Mouse (Mus musculus) lung, embryonic 14.5 days (tissue): ENCODE measurements at regions not wholly inside any gene's neighbourhood (a gene's known extent, or its start where the extent isn't known, plus 50 kb on each side); places are given as distances from the start of the nearest gene placed in this dataset.

Source experiments
- ATAC-seq: fragments of 200-750 bp; cut with Nextera tagmentation; 2 replicates; pipeline ENCODE4 v1.8.0; 2017; ENCODE audit warnings: mild to moderate bottlenecking, moderate TSS enrichment, moderate library complexity; ENCODE audit not compliant: insufficient read depth
- DNase-seq: peaks from one replicate; pipeline ENCODE4 v3.0.0-alpha.2; 2015
- H3K27ac ChIP-seq: fragments of 300-500 bp; sonication (generic); 2 replicates; pipeline ENCODE4 v1.5.1; 2014; ENCODE audit warnings: low read depth, mild to moderate bottlenecking, moderate library complexity
- H3K27me3 ChIP-seq: fragments of 300-500 bp; sonication (generic); 2 replicates; pipeline ENCODE4 v1.6.1; 2014; ENCODE audit warnings: low read length, control low read depth; ENCODE audit not compliant: insufficient read depth
- H3K36me3 ChIP-seq: fragments of 300-500 bp; sonication (generic); 2 replicates; pipeline ENCODE4 v1.6.1; 2014; ENCODE audit warnings: control low read depth; ENCODE audit not compliant: insufficient read depth
- H3K4me1 ChIP-seq: fragments of 300-500 bp; sonication (generic); 2 replicates; pipeline ENCODE4 v1.6.1; 2014; ENCODE audit warnings: antibody characterized with exemption, control low read depth; ENCODE audit not compliant: insufficient read depth
- H3K4me2 ChIP-seq: fragments of 300-500 bp; sonication (generic); 2 replicates; pipeline ENCODE4 v1.6.1; 2014; ENCODE audit warnings: mild to moderate bottlenecking
- H3K4me3 ChIP-seq: fragments of 300-500 bp; sonication (generic); 2 replicates; pipeline ENCODE4 v1.5.1; 2014; ENCODE audit warnings: low read depth, low read length
- H3K9ac ChIP-seq: fragments of 300-500 bp; sonication (generic); 2 replicates; pipeline ENCODE4 v1.6.1; 2014
- H3K9me3 ChIP-seq: fragments of 300-500 bp; sonication (generic); 2 replicates; pipeline ENCODE4 v1.6.1; 2016; ENCODE audit warnings: low read depth, low read length, control low read depth
- CTCF ChIP-seq: IDR thresholded peaks from 2 replicates; pipeline ENCODE4 v1.5.1; 2016; ENCODE audit warnings: antibody characterized with exemption, low read depth
- WGBS: fragments of 180-500 bp; shearing (Covaris S2); extraction: QIAGEN DNeasy Blood & Tissue Kit; methylation state at CpG from one replicate; pipeline ENCODE4 v1.1.7; 2014; 5-methylcytosine and 5-hydroxymethylcytosine counted together

- peak; percentile 68; the same call in 1 of the 2 replicates for ATAC-seq
- 29% methylated on average over 5 of the region's 5 CpGs for WGBS
- peak; percentile 26 for DNase-seq
- no peak for TF ChIP-seq CTCF
- no peak overlapping the region for H3K9ac ChIP-seq
- H3K9me3 ChIP-seq: no peaks in the 10 kb centered on the region
- H3K36me3 ChIP-seq: no peaks in the 10 kb centered on the region
- no peak overlapping the region; the same call in 1 of the 2 replicates for H3K27ac ChIP-seq
- H3K27me3 ChIP-seq: no peaks in the 10 kb centered on the region
- no peak overlapping the region for H3K4me2 ChIP-seq
- H3K4me1 ChIP-seq: no peaks in the 10 kb centered on the region
- H3K4me3 ChIP-seq: no peak overlapping the region
Observed at GRCm38 (mm10) chr1:78907991-78908390, 91.4 kb downstream of the Kcne4 start.

- no peaks in the 10 kb centered on the region for H3K4me1 ChIP-seq
- 37% methylated on average over 2 of the region's 2 CpGs for WGBS
- no peak overlapping the region for H3K4me3 ChIP-seq
- H3K27me3 ChIP-seq: no peaks in the 10 kb centered on the region
- DNase-seq (peak; percentile 15), ATAC-seq (peak; percentile 47; the same call in 1 of the 2 replicates)
- no peak overlapping the region for H3K4me2 ChIP-seq
- no peak for TF ChIP-seq CTCF
- no peak overlapping the region for H3K27ac ChIP-seq
- no peaks in the 10 kb centered on the region for H3K36me3 ChIP-seq
- H3K9ac ChIP-seq: no peak overlapping the region
- no peaks in the 10 kb centered on the region for H3K9me3 ChIP-seq
Observed at GRCm38 (mm10) chr1:78913791-78914190, 97.2 kb downstream of the Kcne4 start.

GRCm38 (mm10) chr1:78919863-78920262 lies 103.3 kb downstream of the Kcne4 start:
- Histone ChIP-seq H3K4me1 (no peaks in the 10 kb centered on the region), H3K36me3 (no peaks in the 10 kb centered on the region), H3K4me3 (no peak overlapping the region), H3K27ac (no peak overlapping the region), H3K9ac (no peak overlapping the region), H3K27me3 (no peaks in the 10 kb centered on the region), H3K4me2 (no peak overlapping the region), H3K9me3 (no peaks in the 10 kb centered on the region)
- TF ChIP-seq CTCF: no peak
- no peak for ATAC-seq
- WGBS: 38% methylated on average over 1 of the region's 1 CpGs
- DNase-seq: no peak

GRCm38 (mm10) chr1:78929975-78930374 lies 113.4 kb downstream of the Kcne4 start:
- Histone ChIP-seq H3K27ac (no peak overlapping the region), H3K4me1 (no peaks in the 10 kb centered on the region), H3K9ac (no peak overlapping the region), H3K27me3 (no peaks in the 10 kb centered on the region), H3K4me3 (no peak overlapping the region), H3K9me3 (no peaks in the 10 kb centered on the region), H3K36me3 (no peaks in the 10 kb centered on the region), H3K4me2 (no peak overlapping the region)
- no peak for TF ChIP-seq CTCF
- 72% methylated on average over 1 of the region's 1 CpGs for WGBS
- ATAC-seq (no peak), DNase-seq (no peak)

- Histone ChIP-seq H3K27ac (no peak overlapping the region), H3K36me3 (no peaks in the 10 kb centered on the region), H3K27me3 (no peaks in the 10 kb centered on the region), H3K9ac (no peak overlapping the region), H3K4me1 (no peaks in the 10 kb centered on the region), H3K4me3 (no peak overlapping the region), H3K9me3 (no peaks in the 10 kb centered on the region), H3K4me2 (no peak overlapping the region)
- no peak for TF ChIP-seq CTCF
- no peak for DNase-seq
- ATAC-seq: no peak
Observed at GRCm38 (mm10) chr1:78939871-78940270, 123.3 kb downstream of the Kcne4 start.

- H3K9ac ChIP-seq: no peak overlapping the region
- no peak overlapping the region for H3K4me2 ChIP-seq
- no peak for TF ChIP-seq CTCF
- DNase-seq: no peak
- no peaks in the 10 kb centered on the region for H3K9me3 ChIP-seq
- no peaks in the 10 kb centered on the region for H3K4me1 ChIP-seq
- no peaks in the 10 kb centered on the region for H3K27me3 ChIP-seq
- no peak overlapping the region for H3K4me3 ChIP-seq
- WGBS: 89% methylated on average over 2 of the region's 2 CpGs
- ATAC-seq: no peak
- no peak overlapping the region for H3K27ac ChIP-seq
- H3K36me3 ChIP-seq: no peaks in the 10 kb centered on the region
Observed at GRCm38 (mm10) chr1:78945588-78945987, 129.0 kb downstream of the Kcne4 start.

- WGBS: 73% methylated on average over 4 of the region's 4 CpGs
- Histone ChIP-seq H3K4me2 (no peak overlapping the region), H3K4me3 (no peak overlapping the region), H3K9me3 (no peaks in the 10 kb centered on the region), H3K4me1 (no peaks in the 10 kb centered on the region), H3K27me3 (no peaks in the 10 kb centered on the region), H3K27ac (no peak overlapping the region), H3K36me3 (no peaks in the 10 kb centered on the region), H3K9ac (no peak overlapping the region)
- ATAC-seq (no peak), DNase-seq (no peak)
- no peak for TF ChIP-seq CTCF
Observed at GRCm38 (mm10) chr1:78980051-78980450, 163.5 kb downstream of the Kcne4 start.
